Mouse (Mus musculus): Measurements from ENCODE around the gene Rnf20. TPM values are rescaled to one million over a fixed set of nuclear protein-coding genes. Genes with fewer than 3 reads are reported as not detected.
"Not testable (repeated sequence)": the region's sequence is repeated elsewhere in the genome, so short reads cannot be mapped to it uniquely, and the experiment has no call there.

The Rnf20 gene
- 10 to 100 TPM; 52.9 to 59.0 TPM for polyA plus RNA-seq (2017; shearing (Covaris generic))

GRCm38 (mm10) chr4:49631319-49632138 lies at the start of gene Rnf20:
Rnf20 (plus strand) TSS chr4:49632006.
- ATAC-seq, result peak; percentile 86

- ATAC-seq, result no peak
Measured at GRCm38 (mm10) chr4:49583965-49584831, 47.6 kb upstream of the Rnf20 start.

- ATAC-seq, result no peak
Measured at GRCm38 (mm10) chr4:49585524-49586101, 46.2 kb upstream of the Rnf20 start.

GRCm38 (mm10) chr4:49586811-49587210 lies 45.0 kb upstream of the Rnf20 start:
- no peak for ATAC-seq

- ATAC-seq, result no peak
Measured at GRCm38 (mm10) chr4:49590152-49590551, 41.7 kb upstream of the Rnf20 start.

DNA sequence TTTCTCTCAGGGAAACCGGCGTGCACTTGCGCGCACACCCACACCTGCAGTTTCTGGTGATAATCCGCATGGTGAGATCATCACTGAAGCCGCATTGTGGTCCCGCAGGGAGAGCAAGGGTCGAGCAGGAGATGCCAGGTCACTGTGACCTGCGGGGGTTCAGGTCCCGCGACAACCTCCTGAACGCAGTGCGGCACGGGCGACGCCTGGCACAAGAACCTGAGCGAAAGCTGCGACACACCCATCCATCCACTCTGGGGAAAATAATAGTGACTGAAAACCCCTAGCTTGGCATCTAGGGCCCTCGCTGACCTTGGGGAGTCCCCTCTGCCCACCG lies 35.0 kb upstream of the Rnf20 start:
- no peak for ATAC-seq

- ATAC-seq, result no peak
Measured at GRCm38 (mm10) chr4:49597183-49598100, 34.4 kb upstream of the Rnf20 start, which contains the start of gene Tmem246. Tmem246 (minus strand) TSS chr4:49597876.

GRCm38 (mm10) chr4:49603161-49603560 lies 28.6 kb upstream of the Rnf20 start:
- no peak for ATAC-seq

DNA sequence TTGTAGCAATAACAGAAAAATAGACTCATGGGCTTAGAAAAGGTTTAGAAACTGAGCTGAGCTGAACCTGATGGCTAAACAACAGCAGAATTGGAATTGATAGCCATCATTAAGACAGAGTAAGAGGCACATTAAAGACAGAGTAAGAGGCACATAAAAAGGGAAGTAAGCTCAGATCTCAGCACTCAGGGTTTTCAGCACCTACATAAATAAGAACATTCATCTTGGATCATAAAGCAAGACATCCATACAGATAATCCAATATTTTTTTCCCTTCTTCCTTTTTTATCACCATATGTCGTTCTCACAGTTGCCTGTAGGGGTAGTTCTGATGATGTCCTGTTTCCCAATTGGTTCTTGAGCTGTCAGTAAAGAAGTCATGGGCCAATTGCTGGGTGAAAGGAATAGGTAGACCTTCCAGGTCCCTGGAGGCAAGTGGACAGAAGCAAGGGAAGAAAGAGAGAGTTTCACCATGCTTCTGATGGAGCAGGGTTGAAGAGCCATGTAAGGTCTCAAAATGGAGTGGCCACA lies 27.7 kb upstream of the Rnf20 start:
- ATAC-seq, result no peak

GRCm38 (mm10) chr4:49604616-49605015 lies 27.2 kb upstream of the Rnf20 start:
- ATAC-seq, result no peak

DNA sequence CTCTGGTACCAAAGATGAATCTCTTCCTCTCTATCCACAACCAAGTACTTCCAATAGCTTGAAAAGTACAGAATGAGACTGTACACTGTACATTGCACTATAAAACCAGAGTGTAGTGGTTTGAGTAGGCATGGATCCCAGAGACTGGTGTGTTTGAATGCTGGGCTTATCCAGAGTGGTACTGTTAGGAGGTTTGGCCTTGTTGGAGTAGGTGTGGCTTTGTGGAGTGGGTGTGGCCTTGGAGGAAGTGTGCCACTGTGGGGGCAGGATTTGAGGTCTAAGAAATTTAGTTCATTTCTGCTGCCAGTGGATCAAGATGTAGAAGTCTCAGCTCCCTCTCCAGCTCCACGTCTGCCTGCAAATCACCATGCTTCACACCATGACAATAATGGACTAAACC lies 26.3 kb upstream of the Rnf20 start:
- ATAC-seq, result no peak

GRCm38 (mm10) chr4:49616924-49617323 lies 14.9 kb upstream of the Rnf20 start:
- ATAC-seq, result no peak

GRCm38 (mm10) chr4:49619861-49620260 lies 11.9 kb upstream of the Rnf20 start:
- not testable (repeated sequence) for ATAC-seq

DNA sequence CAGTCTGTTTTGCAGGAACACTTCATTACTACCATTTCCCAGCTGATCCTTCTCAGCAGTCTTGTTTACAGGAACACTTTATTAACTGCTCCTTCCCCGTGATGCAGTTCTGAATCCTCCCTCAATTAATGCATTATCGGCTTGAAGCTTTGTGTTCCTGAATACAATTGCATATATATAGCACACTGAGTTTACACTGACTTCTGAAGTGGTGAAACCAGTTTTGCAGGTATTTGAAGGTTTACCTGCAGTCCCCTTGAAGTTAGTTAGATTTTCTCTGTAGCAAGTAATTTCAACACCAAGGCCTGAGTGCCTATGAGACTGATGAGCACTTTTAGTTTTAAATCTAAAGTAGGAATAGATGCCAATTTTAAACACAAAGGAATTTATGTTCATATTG lies 9.5 kb upstream of the Rnf20 start:
- ATAC-seq, result no peak

DNA sequence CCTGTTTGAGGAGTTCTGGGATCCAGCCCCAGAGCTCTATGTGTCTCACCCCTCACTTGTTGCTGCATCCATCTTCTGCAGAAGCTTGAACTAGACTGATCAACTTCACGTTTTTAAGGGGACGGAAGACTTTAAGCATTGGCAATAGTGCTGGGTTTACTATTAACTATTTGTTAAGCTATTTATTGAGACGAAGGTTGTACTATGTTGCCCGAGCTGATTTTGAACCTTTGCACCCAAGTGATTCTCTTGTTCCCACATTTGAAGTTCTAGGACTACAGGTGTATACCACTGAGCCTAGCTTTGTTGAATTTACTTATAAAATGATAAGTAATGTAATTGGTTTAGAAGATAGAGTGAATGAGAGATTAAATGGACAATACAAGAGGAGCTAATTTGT lies 7.9 kb upstream of the Rnf20 start:
- ATAC-seq, result no peak

GRCm38 (mm10) chr4:49624969-49625368 lies 6.8 kb upstream of the Rnf20 start:
- ATAC-seq, result not testable (repeated sequence)

GRCm38 (mm10) chr4:49626973-49627372 lies 4.8 kb upstream of the Rnf20 start:
- ATAC-seq, result no peak

GRCm38 (mm10) chr4:49628941-49629340 lies 2.9 kb upstream of the Rnf20 start:
- no peak for ATAC-seq

- ATAC-seq, result peak; percentile 2
Measured at GRCm38 (mm10) chr4:49632139-49632481, 304 bp downstream of the Rnf20 start.

- ATAC-seq, result no peak
Measured at GRCm38 (mm10) chr4:49637821-49638220, 6.0 kb downstream of the Rnf20 start.

DNA sequence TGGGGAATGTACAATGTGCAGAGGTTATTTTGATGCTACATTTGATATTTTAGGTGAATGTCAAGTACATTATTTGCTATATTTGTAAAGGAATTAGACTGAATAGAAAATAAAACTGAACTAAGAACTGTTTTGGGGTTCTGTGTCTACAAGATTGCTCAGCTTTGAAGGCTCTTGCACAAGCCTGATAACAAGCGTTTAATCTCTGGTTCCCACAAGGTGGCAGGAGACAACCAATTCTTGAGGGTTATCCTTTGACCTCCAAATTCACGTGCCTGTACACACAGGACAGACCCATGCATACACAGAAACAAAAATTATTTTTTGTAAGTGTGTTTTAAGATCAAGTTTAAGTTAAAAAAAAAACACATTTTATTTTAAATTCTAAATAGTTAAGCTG lies 8.1 kb downstream of the Rnf20 start:
- no peak for ATAC-seq

DNA sequence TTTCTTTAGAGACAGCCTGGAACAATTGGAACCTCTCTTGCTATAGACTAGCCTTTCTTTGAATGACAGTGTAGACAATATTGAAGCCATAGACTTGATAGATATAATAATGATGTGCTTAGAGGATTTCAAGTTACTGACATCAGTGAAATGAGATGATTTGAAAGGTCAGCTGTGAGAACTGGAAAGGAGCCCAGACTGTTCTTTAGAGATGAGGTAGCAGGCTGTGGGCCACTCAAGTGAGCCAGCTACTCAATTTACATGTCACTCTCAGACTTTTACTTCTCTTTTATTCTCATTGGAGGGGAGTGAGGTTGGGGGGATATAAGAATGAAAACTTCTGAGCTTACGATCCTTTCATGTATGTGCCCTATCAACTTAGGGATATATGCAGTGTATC lies 27.6 kb downstream of the Rnf20 start:
- no peak for ATAC-seq
